Mouse (Mus musculus): ENCODE measurements at regions not wholly inside any gene's neighbourhood (a gene's known extent, or its start where the extent isn't known, plus 50 kb on each side); places are given as distances from the start of the nearest gene placed in this dataset.

DNA sequence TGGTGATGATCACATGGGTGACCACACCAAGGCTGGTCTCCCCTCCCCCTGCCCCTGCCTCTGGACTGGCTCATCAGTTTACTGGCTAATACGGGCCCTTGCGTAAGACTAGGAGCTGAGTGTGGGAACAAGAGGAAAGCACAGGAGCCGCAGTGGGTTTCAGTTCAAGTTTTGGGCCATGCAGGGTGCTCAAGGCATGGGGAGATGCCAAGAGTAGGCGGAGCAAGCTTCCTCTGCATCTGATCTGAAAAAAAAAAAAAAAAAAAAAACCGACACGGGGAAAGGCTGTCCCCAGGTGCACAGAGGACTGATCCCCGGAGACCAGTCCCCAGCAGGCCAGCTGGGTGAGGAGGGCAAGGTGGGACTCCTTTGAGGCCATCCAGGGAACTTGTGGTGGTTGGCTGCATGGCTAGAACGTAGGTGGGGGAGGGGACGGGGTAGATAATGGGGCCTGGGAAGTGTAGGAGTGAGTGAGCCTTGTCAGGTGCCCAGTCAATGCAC, 62.9 kb upstream of the Klf13 start:
- TF ChIP-seq CTCF (IDR thresholded peaks at IDR 0.05; ENCODE audit: low read depth, low read length) (no peak), POLR2A (IDR thresholded peaks at IDR 0.05; ENCODE audit: extremely low read depth, insufficient read depth, low read length) (no peak)

Measured in liver, adult 2 months (tissue).